Mouse (Mus musculus) adipocyte (in vitro differentiated cells): ENCODE results near the gene Sept9.

Source experiments
- DNase-seq: peaks from one replicate; pipeline ENCODE4 v3.0.0-alpha.2; 2016; ENCODE audit warnings: low spot score

The Sept9 gene

GRCm38 (mm10) chr11:117408442-117409031 is 209.1 kb downstream of the Sept9 start:
- no peak for DNase-seq

- no peak for DNase-seq
Observed at GRCm38 (mm10) chr11:117409331-117409730, 209.9 kb downstream of the Sept9 start.

- DNase-seq, result no peak
Observed at GRCm38 (mm10) chr11:117410059-117410458, 210.6 kb downstream of the Sept9 start.

GRCm38 (mm10) chr11:117411663-117412062 is 212.2 kb downstream of the Sept9 start:
- DNase-seq, result no peak
